In genomic region chr12:34820229-34820628, GRCm38 (mm10) we compare ENCODE assay signal across 26 mouse cellular contexts.
A peak's percentile ranks its signal among the peaks of the same experiment; 100 is the strongest.
DNase-seq lines count a peak whose midpoint lies in the region; ATAC-seq and TF ChIP-seq lines count a peak whose summit lies in the region.
"Had no signal": no experiment of that assay in that cellular context is flagged by ENCODE, and none has a peak within 500 bp of the region (broad histone marks: within the 10 kb centered on the region; RNA-seq: fewer than 3 reads in every experiment).

No protein-coding gene starts in this region.

- H3K4me2 ChIP-seq in hindbrain, embryonic 13.5 days: no peak overlapping the region
- no peak overlapping the region for H3K4me2 ChIP-seq in hindbrain, embryonic 11.5 days (replicated peaks; ENCODE audit: low read depth, low read length)
- H3K4me2 ChIP-seq in lung, postnatal 0 days (replicated peaks; ENCODE audit: low read depth, low read length): no peak overlapping the region
- H3K4me2 ChIP-seq in neural tube, embryonic 13.5 days: no peak overlapping the region
- H3K4me2 ChIP-seq: embryonic facial prominence, embryonic 15.5 days; heart, embryonic 12.5 days; heart, embryonic 15.5 days; hindbrain, embryonic 15.5 days had no signal

- TF ChIP-seq EP300 in lung, postnatal 0 days (IDR thresholded peaks at IDR 0.05): peak; percentile 91

- H3K36me3 ChIP-seq in hindbrain, embryonic 13.5 days: no peaks in the 10 kb centered on the region
- no peaks in the 10 kb centered on the region for H3K36me3 ChIP-seq in hindbrain, embryonic 11.5 days (ENCODE audit: control insufficient read depth, insufficient read depth, low read length)
- no peaks in the 10 kb centered on the region for H3K36me3 ChIP-seq in lung, postnatal 0 days (ENCODE audit: insufficient read depth, low read length)
- H3K36me3 ChIP-seq in neural tube, embryonic 13.5 days: no peaks in the 10 kb centered on the region
- H3K36me3 ChIP-seq: embryonic facial prominence, embryonic 15.5 days; heart, embryonic 12.5 days; heart, embryonic 15.5 days; hindbrain, embryonic 10.5 days; hindbrain, embryonic 15.5 days had no signal

- WGBS in hindbrain, embryonic 13.5 days: 64% methylated on average over 6 of the region's 6 CpGs
- 77% methylated on average over 6 of the region's 6 CpGs for WGBS in hindbrain, embryonic 11.5 days
- WGBS in lung, postnatal 0 days: 36% methylated on average over 6 of the region's 6 CpGs
- 44% methylated on average over 6 of the region's 6 CpGs for WGBS in neural tube, embryonic 13.5 days

- ATAC-seq in hindbrain, embryonic 13.5 days (ENCODE audit: low FRiP score): no peak
- ATAC-seq in hindbrain, embryonic 11.5 days (ENCODE audit: low FRiP score): no peak
- peak; percentile 58 for ATAC-seq in lung, postnatal 0 days
- ATAC-seq in neural tube, embryonic 13.5 days (ENCODE audit: low read depth): peak; percentile 50; the same call in 1 of the 2 replicates
- peak; percentile 21 for ATAC-seq in inflammation-experienced regulatory T-cells, adult 6 months
- ATAC-seq: forebrain, embryonic 14.5 days; forebrain, postnatal 0 days had no signal

- no peak overlapping the region for H3K9ac ChIP-seq in hindbrain, embryonic 13.5 days
- no peak overlapping the region for H3K9ac ChIP-seq in hindbrain, embryonic 11.5 days (ENCODE audit: low read depth, low read length)
- H3K9ac ChIP-seq in lung, postnatal 0 days (replicated peaks; ENCODE audit: low read depth): no peak overlapping the region
- no peak overlapping the region for H3K9ac ChIP-seq in neural tube, embryonic 13.5 days
- H3K9ac ChIP-seq: embryonic facial prominence, embryonic 15.5 days; forebrain, postnatal 0 days; heart, embryonic 12.5 days; heart, embryonic 15.5 days; hindbrain, embryonic 15.5 days had no signal

- H3K9me3 ChIP-seq in hindbrain, embryonic 13.5 days: no peaks in the 10 kb centered on the region
- no peaks in the 10 kb centered on the region for H3K9me3 ChIP-seq in hindbrain, embryonic 11.5 days (ENCODE audit: control insufficient read depth, low read length)
- no peaks in the 10 kb centered on the region for H3K9me3 ChIP-seq in lung, postnatal 0 days (ENCODE audit: low read length)
- H3K9me3 ChIP-seq in neural tube, embryonic 13.5 days: no peaks in the 10 kb centered on the region
- H3K9me3 ChIP-seq: embryonic facial prominence, embryonic 15.5 days; heart, embryonic 12.5 days; heart, embryonic 15.5 days; hindbrain, embryonic 10.5 days; hindbrain, embryonic 15.5 days had no signal

- 0 out of 2 replicates have a peak overlapping the region, but pooled peaks have one; percentile 6 for H3K27ac ChIP-seq in hindbrain, embryonic 13.5 days
- no peak overlapping the region for H3K27ac ChIP-seq in hindbrain, embryonic 11.5 days (ENCODE audit: low read depth, low read length)
- H3K27ac ChIP-seq in lung, postnatal 0 days (ENCODE audit: low read length): no peak overlapping the region
- no peak overlapping the region for H3K27ac ChIP-seq in neural tube, embryonic 13.5 days (replicated peaks)
- H3K27ac ChIP-seq: embryonic facial prominence, embryonic 15.5 days; heart, embryonic 15.5 days; hindbrain, embryonic 10.5 days; hindbrain, embryonic 15.5 days had no signal

- H3K4me3 ChIP-seq in hindbrain, embryonic 13.5 days: no peak overlapping the region
- H3K4me3 ChIP-seq in hindbrain, embryonic 11.5 days (ENCODE audit: low read depth, low read length): no peak overlapping the region
- H3K4me3 ChIP-seq in lung, postnatal 0 days (ENCODE audit: low read depth, low read length): no peak overlapping the region
- H3K4me3 ChIP-seq in neural tube, embryonic 13.5 days: no peak overlapping the region
- H3K4me3 ChIP-seq: embryonic facial prominence, embryonic 15.5 days; heart, embryonic 12.5 days; heart, embryonic 15.5 days; hindbrain, embryonic 10.5 days; hindbrain, embryonic 15.5 days had no signal

- H3K27me3 ChIP-seq in hindbrain, embryonic 13.5 days: no peaks in the 10 kb centered on the region
- H3K27me3 ChIP-seq in hindbrain, embryonic 11.5 days (ENCODE audit: control insufficient read depth, insufficient read depth, low read length): no peaks in the 10 kb centered on the region
- H3K27me3 ChIP-seq in lung, postnatal 0 days (replicated peaks; ENCODE audit: insufficient read depth, low read length): no peaks in the 10 kb centered on the region
- H3K27me3 ChIP-seq in neural tube, embryonic 13.5 days: no peaks in the 10 kb centered on the region
- H3K27me3 ChIP-seq: embryonic facial prominence, embryonic 15.5 days; heart, embryonic 12.5 days; heart, embryonic 15.5 days; hindbrain, embryonic 15.5 days had no signal

- H3K4me1 ChIP-seq in hindbrain, embryonic 13.5 days (replicated peaks): peaks cover 4% of the 10 kb centered on the region; the same call in 1 of the 2 replicates
- no peaks in the 10 kb centered on the region for H3K4me1 ChIP-seq in hindbrain, embryonic 11.5 days (replicated peaks; ENCODE audit: control insufficient read depth, insufficient read depth, low read length)
- no peaks in the 10 kb centered on the region; the same call in 1 of the 2 replicates for H3K4me1 ChIP-seq in lung, postnatal 0 days (ENCODE audit: insufficient read depth, low read depth, low read length)
- peaks cover 11% of the 10 kb centered on the region for H3K4me1 ChIP-seq in neural tube, embryonic 13.5 days (replicated peaks)
- H3K4me1 ChIP-seq: embryonic facial prominence, embryonic 15.5 days; heart, embryonic 12.5 days; heart, embryonic 15.5 days; hindbrain, embryonic 10.5 days; hindbrain, embryonic 15.5 days had no signal

- DNase-seq in hindbrain, embryonic 11.5 days (ENCODE audit: low spot score): no peak
- peak; percentile 59 for DNase-seq in lung, postnatal 0 days (ENCODE audit: low spot score)
- no peak for DNase-seq in lung, postnatal 4 days
- no peak for DNase-seq in neural tube, embryonic 10.5 days (ENCODE audit: extremely low spot score, low spot score)
- no peak for DNase-seq in yolk sac, embryonic 10.5 days (ENCODE audit: low spot score)
- DNase-seq: adrenal gland, adult 2 months; adrenal gland, postnatal 14 days; B cell, adult 2 months; cerebellum, adult 11 months; cerebellum, adult 2 months; cerebellum, adult 9-11 months; cerebellum, postnatal 25 days; forebrain, postnatal 0 days; gastrocnemius, postnatal 25 days; heart, adult 18-20 months; heart, postnatal 10 days; heart, postnatal 36 days had no signal

- no peak for TF ChIP-seq CTCF in lung, postnatal 0 days (IDR thresholded peaks at IDR 0.05)

Comparison
In these comparisons a context has a peak if more than half of its experiments do, and no peak if none do; other contexts are left out.
1. ATAC-seq: peak in lung, postnatal 0 days (single experiment), neural tube, embryonic 13.5 days (single experiment) and inflammation-experienced regulatory T-cells, adult 6 months (single experiment); none in hindbrain, embryonic 13.5 days (single experiment) and hindbrain, embryonic 11.5 days (single experiment).